Mouse (Mus musculus) forelimb bud, embryonic 11.5 days (tissue): ENCODE results near the gene Foxa2.

ENCODE experiments used
- DNase-seq: peaks from one replicate; pipeline ENCODE4 v3.0.0-alpha.2; 2012; ENCODE audit warnings: low read depth, low spot score

Foxa2 gene

GRCm38 (mm10) chr2:148004554-148005521 lies 41.9 kb downstream of the Foxa2 start:
- DNase-seq: no peak

GRCm38 (mm10) chr2:148003511-148003910 lies 43.3 kb downstream of the Foxa2 start:
- no peak for DNase-seq

DNA sequence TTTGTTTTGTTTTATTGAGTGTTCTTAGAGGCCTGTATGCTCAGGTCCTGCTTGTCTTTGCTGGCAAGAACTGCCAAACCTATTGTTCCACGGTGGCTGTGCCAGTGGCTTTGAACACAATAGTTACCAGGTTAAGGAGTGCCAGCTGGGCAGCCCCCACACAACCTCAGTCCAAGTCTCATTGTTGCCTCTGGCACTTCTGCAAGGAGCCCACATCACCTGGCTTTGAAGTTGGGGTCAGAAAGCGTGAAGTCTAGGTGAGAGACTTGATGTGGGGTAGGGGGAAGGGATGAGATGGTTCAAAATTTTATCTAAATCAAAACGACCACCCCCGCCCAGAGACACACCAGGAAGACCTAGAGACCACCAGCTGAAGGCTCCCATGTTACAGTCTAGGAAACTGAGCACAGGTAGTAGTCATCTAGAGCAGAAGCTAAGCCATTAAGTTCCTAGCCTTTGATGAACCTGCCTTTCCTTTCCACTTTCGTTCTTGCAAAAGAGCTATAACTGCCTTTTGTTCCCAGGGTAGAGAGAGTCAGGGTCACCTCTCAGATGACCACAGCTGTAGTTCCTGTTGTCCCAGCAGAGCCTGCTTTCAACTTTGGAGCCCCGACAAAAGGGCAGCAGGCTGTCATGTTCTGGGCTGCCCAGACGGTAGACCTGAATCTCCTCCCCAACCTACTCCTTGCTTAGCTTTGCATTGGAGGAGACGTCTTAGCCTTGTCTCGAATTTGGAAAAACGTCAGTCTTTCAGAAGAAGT lies 48.4 kb downstream of the Foxa2 start:
- no peak for DNase-seq

DNA sequence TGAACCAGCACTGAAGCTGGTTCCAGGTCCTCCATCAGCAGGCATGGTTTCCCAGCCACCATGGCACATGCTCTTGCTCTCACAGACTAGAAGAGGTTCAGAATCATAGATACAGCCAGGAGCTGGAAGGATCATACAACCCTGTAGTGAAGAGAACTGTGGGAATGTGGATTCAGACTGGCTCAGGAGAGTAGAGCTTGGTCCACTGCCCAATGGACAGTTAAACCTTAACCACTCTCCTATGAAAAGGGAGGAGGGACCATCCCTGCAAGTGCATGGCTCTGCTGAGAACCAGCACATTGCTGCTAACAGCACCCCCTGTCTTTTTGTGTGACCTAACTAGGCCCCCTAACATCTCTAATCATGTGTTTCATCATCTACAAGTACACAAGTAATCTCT lies 50.0 kb downstream of the Foxa2 start:
- no peak for DNase-seq

DNA sequence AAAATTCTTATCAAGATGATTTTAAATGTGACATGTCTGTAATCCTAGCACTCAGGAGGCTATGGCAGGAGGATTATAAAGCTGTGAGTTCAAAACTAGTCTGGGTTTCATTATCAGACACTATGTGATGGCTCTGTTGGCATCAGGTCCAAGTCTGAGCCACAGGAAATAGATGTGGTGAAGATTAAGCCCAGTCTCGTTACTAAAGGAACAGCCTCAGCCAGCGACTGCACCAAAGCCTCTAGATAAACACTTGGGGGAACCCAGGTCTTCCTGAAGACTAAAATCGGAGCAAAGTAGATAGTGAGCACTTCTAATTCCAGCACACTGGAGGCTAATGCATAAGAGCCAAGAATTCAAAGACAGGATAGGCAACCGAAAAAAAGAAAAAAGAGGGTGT lies 52.9 kb downstream of the Foxa2 start:
- DNase-seq: no peak

GRCm38 (mm10) chr2:147992935-147993679 lies 53.7 kb downstream of the Foxa2 start:
- DNase-seq: no peak
